Mouse (Mus musculus): ENCODE results near the gene Dapp1.

DNA sequence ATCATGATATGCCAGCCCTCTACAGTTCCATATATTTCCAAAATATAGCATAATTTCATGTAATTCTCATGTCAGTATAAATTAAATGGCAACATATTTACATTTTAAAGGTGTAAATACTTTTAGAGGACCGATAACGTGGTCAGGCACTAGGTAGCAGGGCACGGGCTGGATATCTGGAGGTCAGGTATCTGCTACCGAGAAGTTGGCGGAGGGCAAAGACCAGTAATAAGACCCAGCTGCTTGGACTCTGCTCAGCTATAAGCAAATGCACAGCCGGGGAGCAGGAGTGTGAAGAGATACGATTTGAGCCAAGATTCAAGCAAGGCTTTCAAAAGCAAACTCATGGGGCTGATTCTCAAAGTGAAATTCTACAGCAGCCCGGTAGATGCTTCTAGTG, 7.0 kb downstream of the Dapp1 start:
- TF ChIP-seq POLR2A (IDR thresholded peaks at IDR 0.05; ENCODE audit: insufficient read depth, low read depth, low read length) (no peak), CTCF (IDR thresholded peaks at IDR 0.05) (no peak), EP300 (IDR thresholded peaks at IDR 0.05; ENCODE audit: insufficient read depth, low read depth, low read length) (no peak)
